Mouse (Mus musculus) forebrain, embryonic 11.5 days (tissue): Measurements from ENCODE around the gene Ank3. TPM values are rescaled to one million over a fixed set of nuclear protein-coding genes. Genes with fewer than 3 reads are reported as not detected.

Experiments
- ATAC-seq: fragments of 200-750 bp; cut with Nextera tagmentation; replicated peaks from 2 replicates; pipeline ENCODE4 v1.8.0; 2017; ENCODE audit warnings: moderate TSS enrichment; ENCODE audit not compliant: low FRiP score
- DNase-seq: peaks from one replicate; pipeline ENCODE4 v3.0.0-alpha.2; 2017; ENCODE audit warnings: low spot score
- H3K27ac ChIP-seq: fragments of 300-500 bp; sonication (generic); 2 replicates; pipeline ENCODE4 v1.5.1; 2014; ENCODE audit warnings: low read depth, low read length
- H3K27me3 ChIP-seq: fragments of 300-500 bp; sonication (generic); 2 replicates; pipeline ENCODE4 v1.6.1; 2014; ENCODE audit warnings: mild to moderate bottlenecking, low read length, mixed read lengths; ENCODE audit not compliant: control insufficient read depth, insufficient read depth
- H3K36me3 ChIP-seq: fragments of 300-500 bp; sonication (generic); 2 replicates; pipeline ENCODE4 v1.6.1; 2014; ENCODE audit warnings: mild to moderate bottlenecking, low read length, moderate library complexity, mixed read lengths; ENCODE audit not compliant: control insufficient read depth, insufficient read depth
- H3K4me1 ChIP-seq: fragments of 300-500 bp; sonication (generic); replicated peaks from 2 replicates; pipeline ENCODE4 v1.6.1; 2014; ENCODE audit warnings: low read length, mixed read lengths; ENCODE audit not compliant: control insufficient read depth, insufficient read depth
- H3K4me2 ChIP-seq: fragments of 300-500 bp; sonication (generic); 2 replicates; pipeline ENCODE4 v1.6.1; 2014; ENCODE audit warnings: low read depth, mild to moderate bottlenecking, low read length, moderate library complexity, mixed read lengths; ENCODE audit not compliant: severe bottlenecking
- H3K4me3 ChIP-seq: fragments of 300-500 bp; sonication (generic); 2 replicates; pipeline ENCODE4 v1.5.1; 2014; ENCODE audit warnings: low read depth, low read length
- H3K9ac ChIP-seq: fragments of 300-500 bp; sonication (generic); 2 replicates; pipeline ENCODE4 v1.6.1; 2014; ENCODE audit warnings: low read length
- H3K9me3 ChIP-seq: fragments of 300-500 bp; sonication (generic); 2 replicates; pipeline ENCODE4 v1.6.1; 2016; ENCODE audit warnings: low read length, mixed read lengths; ENCODE audit not compliant: control insufficient read depth
- WGBS: fragments of 180-500 bp; shearing (Covaris S2); extraction: QIAGEN DNeasy Blood & Tissue Kit; methylation state at CpG from one replicate; pipeline ENCODE4 v1.1.7; 2014; 5-methylcytosine and 5-hydroxymethylcytosine counted together
- polyA plus RNA-seq: library from polyadenylated mRNA; unstranded; fragments of >200 nt; fragmentation: Nextera tagmentation; extraction: Ambion mirVana; gene quantifications from 2 replicates; pipeline ENCODE4 v1.2.1, GENCODE M21; 2014

Gene Ank3
- polyA plus RNA-seq, 1 experiment from 2014 or later = 44.5 TPM

- Histone ChIP-seq H3K27ac (no peak overlapping the region), H3K36me3 (no peaks in the 10 kb centered on the region; the same call in 1 of the 2 replicates), H3K9ac (no peak overlapping the region), H3K27me3 (no peaks in the 10 kb centered on the region), H3K4me3 (no peak overlapping the region), H3K9me3 (no peaks in the 10 kb centered on the region), H3K4me2 (no peak overlapping the region), H3K4me1 (peaks cover 4% of the 10 kb centered on the region; the same call in 1 of the 2 replicates)
- DNase-seq (no peak), ATAC-seq (no peak)
- WGBS = 93% methylated on average over 7 of the region's 7 CpGs
Observed at GRCm38 (mm10) chr10:69941001-69941400, 542.4 kb downstream of the Ank3 start.

GRCm38 (mm10) chr10:69944845-69945244 lies 546.3 kb downstream of the Ank3 start:
- ATAC-seq = no peak; the same call in 1 of the 2 replicates
- WGBS = 89% methylated on average over 9 of the region's 9 CpGs
- Histone ChIP-seq H3K27ac (no peak overlapping the region), H3K4me1 (peaks cover 4% of the 10 kb centered on the region; the same call in 1 of the 2 replicates), H3K9ac (no peak overlapping the region), H3K36me3 (no peaks in the 10 kb centered on the region), H3K27me3 (no peaks in the 10 kb centered on the region), H3K4me3 (no peak overlapping the region), H3K9me3 (no peaks in the 10 kb centered on the region), H3K4me2 (no peak overlapping the region)
- DNase-seq = no peak

DNA sequence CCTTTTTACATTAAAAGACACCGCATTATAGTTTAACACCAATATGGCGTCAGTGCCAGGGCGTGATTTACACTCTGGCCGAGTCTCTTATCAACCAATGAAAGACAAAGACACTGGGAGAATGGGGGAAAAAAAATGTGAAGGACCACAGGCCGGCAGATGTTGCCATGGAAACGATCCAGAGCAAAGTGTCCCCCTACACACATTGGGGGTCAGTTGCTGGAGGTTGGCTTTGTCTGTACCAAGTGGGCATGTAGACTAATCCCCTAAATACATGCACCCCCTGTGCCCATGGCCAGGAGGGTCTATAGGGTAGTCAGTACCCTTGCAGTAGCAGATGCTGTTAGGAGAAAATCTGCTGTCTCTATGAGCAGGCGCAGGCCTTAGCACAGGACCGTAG lies 547.3 kb downstream of the Ank3 start:
- Histone ChIP-seq H3K4me3 (no peak overlapping the region), H3K9ac (no peak overlapping the region), H3K4me1 (peaks cover 4% of the 10 kb centered on the region; the same call in 1 of the 2 replicates), H3K27me3 (no peaks in the 10 kb centered on the region), H3K4me2 (no peak overlapping the region), H3K27ac (no peak overlapping the region), H3K36me3 (no peaks in the 10 kb centered on the region), H3K9me3 (no peaks in the 10 kb centered on the region)
- peak; percentile 64 for ATAC-seq
- no peak for DNase-seq
- WGBS = 57% methylated on average over 8 of the region's 8 CpGs

DNA sequence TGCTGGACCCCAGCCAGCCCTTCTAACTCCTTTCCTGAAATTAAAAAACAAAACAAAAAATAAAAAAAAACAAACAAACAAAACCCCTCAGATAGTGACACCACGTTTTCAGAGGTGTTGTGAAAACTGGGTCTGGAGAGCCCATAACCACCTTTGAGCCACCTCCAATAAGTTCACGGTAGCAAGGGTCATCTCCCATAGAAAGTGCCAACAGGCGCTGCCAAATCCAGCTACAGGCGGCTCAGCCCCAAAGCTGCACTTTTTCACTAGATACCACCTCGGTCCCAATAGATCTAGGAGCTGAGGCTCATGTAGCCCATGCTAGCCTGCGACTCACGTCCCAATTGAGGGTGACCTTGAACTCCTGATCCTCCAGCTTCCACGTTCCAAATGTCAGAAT lies 547.7 kb downstream of the Ank3 start:
- no peaks in the 10 kb centered on the region for H3K27me3 ChIP-seq
- H3K36me3 ChIP-seq = no peaks in the 10 kb centered on the region
- DNase-seq = no peak
- H3K4me2 ChIP-seq = no peak overlapping the region
- ATAC-seq = no peak
- H3K27ac ChIP-seq = no peak overlapping the region
- no peaks in the 10 kb centered on the region for H3K9me3 ChIP-seq
- H3K4me3 ChIP-seq = no peak overlapping the region
- peaks cover 4% of the 10 kb centered on the region; the same call in 1 of the 2 replicates for H3K4me1 ChIP-seq
- 88% methylated on average over 8 of the region's 8 CpGs for WGBS
- no peak overlapping the region for H3K9ac ChIP-seq

DNA sequence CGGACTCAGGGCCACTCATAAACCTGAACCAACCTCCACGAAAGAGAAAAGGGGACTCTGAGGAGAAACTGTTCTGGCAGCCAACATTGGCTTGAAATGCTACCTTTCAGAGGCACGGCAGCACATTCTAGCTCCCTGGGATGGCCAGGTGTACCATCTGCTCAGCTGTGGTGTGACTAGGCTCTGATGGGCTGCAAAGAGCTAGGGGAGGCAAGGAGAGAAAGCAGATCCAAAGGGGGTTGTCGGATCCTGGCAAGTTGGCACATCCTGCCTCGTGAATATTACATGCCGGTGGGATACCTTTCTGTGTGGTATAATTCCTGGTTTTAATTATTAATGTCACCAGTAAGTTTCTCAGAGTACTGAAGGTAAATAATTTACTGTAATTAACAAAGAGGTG lies 548.5 kb downstream of the Ank3 start:
- H3K9ac ChIP-seq = no peak overlapping the region
- peaks cover 4% of the 10 kb centered on the region; the same call in 1 of the 2 replicates for H3K4me1 ChIP-seq
- H3K36me3 ChIP-seq = no peaks in the 10 kb centered on the region
- H3K27me3 ChIP-seq = no peaks in the 10 kb centered on the region
- DNase-seq = no peak
- no peak overlapping the region for H3K27ac ChIP-seq
- no peak for ATAC-seq
- H3K4me2 ChIP-seq = no peak overlapping the region
- 91% methylated on average over 6 of the region's 6 CpGs for WGBS
- no peaks in the 10 kb centered on the region for H3K9me3 ChIP-seq
- H3K4me3 ChIP-seq = no peak overlapping the region

DNA sequence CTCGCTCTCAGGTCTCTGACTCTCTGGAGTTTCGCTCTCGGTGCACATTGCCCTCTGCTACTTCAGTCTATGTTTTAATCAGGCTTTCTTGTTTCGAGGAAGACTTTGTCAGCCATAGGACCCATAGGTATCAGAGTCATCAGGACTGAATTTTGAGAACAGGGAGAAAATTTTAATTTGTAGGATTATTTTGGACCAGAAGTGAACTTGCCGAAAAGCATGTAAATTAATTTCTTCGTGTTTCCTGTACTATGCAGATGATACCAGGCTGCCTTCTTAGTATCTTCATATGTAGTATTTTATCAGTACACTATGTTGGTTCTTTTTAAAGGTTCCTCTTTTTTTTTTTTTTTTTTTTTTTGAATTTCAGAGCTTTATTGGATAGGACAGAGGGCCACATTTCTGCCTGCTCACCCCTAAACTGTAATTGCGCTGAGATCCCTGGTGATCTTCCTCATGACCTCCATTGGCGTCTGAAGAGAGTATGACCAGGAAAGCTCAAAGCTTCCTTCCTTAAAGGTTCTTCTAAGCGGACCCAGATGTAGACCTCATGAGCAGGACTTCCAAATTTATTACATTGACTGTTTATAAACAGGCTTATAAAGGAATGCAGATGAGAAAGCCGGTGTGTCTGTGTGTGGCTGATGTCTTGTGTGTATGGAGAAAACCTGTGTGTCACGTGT lies 551.8 kb downstream of the Ank3 start:
- ATAC-seq (no peak), DNase-seq (no peak)
- Histone ChIP-seq H3K4me1 (no peaks in the 10 kb centered on the region; the same call in 1 of the 2 replicates), H3K36me3 (no peaks in the 10 kb centered on the region), H3K27me3 (no peaks in the 10 kb centered on the region), H3K4me2 (no peak overlapping the region), H3K9me3 (no peaks in the 10 kb centered on the region), H3K4me3 (no peak overlapping the region), H3K9ac (no peak overlapping the region), H3K27ac (no peak overlapping the region)
- WGBS = 91% methylated on average over 11 of the region's 11 CpGs

DNA sequence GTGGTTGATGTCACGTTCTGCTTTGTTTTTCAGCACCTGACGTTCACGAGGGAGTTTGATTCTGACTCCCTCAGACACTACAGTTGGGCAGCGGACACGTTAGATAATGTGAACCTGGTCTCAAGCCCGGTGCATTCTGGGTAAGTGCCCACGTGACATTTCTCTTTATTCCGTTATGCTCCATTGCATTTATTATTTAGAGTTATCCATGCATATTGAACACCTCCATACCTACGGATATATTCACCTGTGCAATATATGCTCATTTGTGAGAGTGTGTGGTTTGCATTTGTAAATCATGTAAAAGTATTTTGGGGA lies 552.3 kb downstream of the Ank3 start:
- Histone ChIP-seq H3K4me3 (no peak overlapping the region), H3K27ac (no peak overlapping the region), H3K27me3 (no peaks in the 10 kb centered on the region), H3K36me3 (no peaks in the 10 kb centered on the region), H3K9me3 (no peaks in the 10 kb centered on the region), H3K4me2 (no peak overlapping the region), H3K4me1 (no peaks in the 10 kb centered on the region; the same call in 1 of the 2 replicates), H3K9ac (no peak overlapping the region)
- 83% methylated on average over 9 of the region's 9 CpGs for WGBS
- DNase-seq (no peak), ATAC-seq (no peak)

GRCm38 (mm10) chr10:69951426-69951825 lies 552.9 kb downstream of the Ank3 start:
- Histone ChIP-seq H3K4me2 (no peak overlapping the region), H3K36me3 (no peaks in the 10 kb centered on the region), H3K4me3 (no peak overlapping the region), H3K4me1 (no peaks in the 10 kb centered on the region), H3K9me3 (no peaks in the 10 kb centered on the region), H3K27ac (no peak overlapping the region), H3K9ac (no peak overlapping the region), H3K27me3 (no peaks in the 10 kb centered on the region)
- ATAC-seq = no peak
- WGBS = 81% methylated on average over 4 of the region's 4 CpGs
- no peak for DNase-seq

DNA sequence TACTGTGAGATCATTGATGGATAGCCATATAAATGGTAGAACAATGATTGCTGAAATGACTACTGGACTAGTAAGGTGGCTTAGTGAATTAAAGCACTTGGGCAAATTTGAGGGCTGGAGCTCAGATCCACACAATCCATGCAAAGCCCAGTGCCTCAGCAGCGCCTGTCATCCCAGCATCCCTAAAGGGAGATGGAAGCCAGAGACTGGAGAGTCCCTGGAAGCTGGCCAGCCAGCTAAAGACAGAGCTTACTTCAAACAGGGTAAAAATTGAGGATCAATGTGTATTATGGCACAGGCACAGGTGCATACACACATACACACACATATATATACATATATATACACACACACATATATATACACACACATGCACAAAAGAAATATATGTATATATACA lies 553.7 kb downstream of the Ank3 start:
- Histone ChIP-seq H3K36me3 (no peaks in the 10 kb centered on the region), H3K4me2 (no peak overlapping the region), H3K27ac (no peak overlapping the region), H3K27me3 (no peaks in the 10 kb centered on the region), H3K9me3 (no peaks in the 10 kb centered on the region), H3K9ac (no peak overlapping the region), H3K4me3 (no peak overlapping the region), H3K4me1 (no peaks in the 10 kb centered on the region)
- 90% methylated on average over 1 of the region's 1 CpGs for WGBS
- DNase-seq = no peak
- no peak for ATAC-seq
